Mouse (Mus musculus) spleen, embryonic (tissue): ENCODE data around the gene Slc45a3.

Experiments used
- CTCF ChIA-PET: fragments of 350-600 bp; sonication (Branson Sonifier 250); formaldehyde crosslinking; loops from one replicate; lab custom pipeline; 2022; lab: Charles Lee

Gene Slc45a3

GRCm38 (mm10) chr1:132019876-132020275 is 57.1 kb downstream of the Slc45a3 start:
- CTCF ChIA-PET: interaction anchor here (0.7 to 1.4 kb wide), 2 partner anchors 10 to 15 kb away, joined by 3 to 4 read pairs; no protein-coding TSS in a partner anchor

- CTCF ChIA-PET: interaction anchor here (0.6 kb wide), 1 partner anchor 816 kb away, joined by 8 read pairs; no protein-coding TSS in a partner anchor
Observed at GRCm38 (mm10) chr1:132022107-132022506, 59.3 kb downstream of the Slc45a3 start.

- CTCF ChIA-PET: no interaction called here
Observed at GRCm38 (mm10) chr1:132026925-132027646, 64.3 kb downstream of the Slc45a3 start.

GRCm38 (mm10) chr1:132027978-132028377 is 65.2 kb downstream of the Slc45a3 start:
- CTCF ChIA-PET: no interaction called here

- CTCF ChIA-PET: interaction anchor here (0.5 kb wide), 1 partner anchor 72 kb away, joined by 4 read pairs; no protein-coding TSS in a partner anchor
Observed at GRCm38 (mm10) chr1:132028413-132028812, 65.6 kb downstream of the Slc45a3 start.

- CTCF ChIA-PET: interaction anchor here (0.8 kb wide), 1 partner anchor 35 kb away, joined by 4 read pairs; no protein-coding TSS in a partner anchor
Observed at GRCm38 (mm10) chr1:132030574-132030973, 67.8 kb downstream of the Slc45a3 start.

GRCm38 (mm10) chr1:132032172-132032571 is 69.4 kb downstream of the Slc45a3 start:
- CTCF ChIA-PET: no interaction called here
